Mouse (Mus musculus) heart, postnatal 4 days (tissue): ENCODE measurements around the gene Gse1. TPM values are rescaled to one million over a fixed set of nuclear protein-coding genes. Genes with fewer than 3 reads are reported as not detected.

Experiments
- DNase-seq: peaks from one replicate; pipeline ENCODE4 v3.0.0; 2021
- microRNA-seq, 2 experiments: library from miRNA; unstranded; fragments of <30 nt; microRNA quantifications; one replicate each; pipeline ENCODE4 v1.2.0; 2021 to 2022
- total RNA-seq, 2 experiments: library from RNA; stranded (reverse); gene quantifications; 2 replicates each; pipeline ENCODE4 v1.2.3; 2021

The Gse1 gene
- total RNA-seq, 2 experiments from 2014 or later = 33.5 to 37.4 TPM

DNA sequence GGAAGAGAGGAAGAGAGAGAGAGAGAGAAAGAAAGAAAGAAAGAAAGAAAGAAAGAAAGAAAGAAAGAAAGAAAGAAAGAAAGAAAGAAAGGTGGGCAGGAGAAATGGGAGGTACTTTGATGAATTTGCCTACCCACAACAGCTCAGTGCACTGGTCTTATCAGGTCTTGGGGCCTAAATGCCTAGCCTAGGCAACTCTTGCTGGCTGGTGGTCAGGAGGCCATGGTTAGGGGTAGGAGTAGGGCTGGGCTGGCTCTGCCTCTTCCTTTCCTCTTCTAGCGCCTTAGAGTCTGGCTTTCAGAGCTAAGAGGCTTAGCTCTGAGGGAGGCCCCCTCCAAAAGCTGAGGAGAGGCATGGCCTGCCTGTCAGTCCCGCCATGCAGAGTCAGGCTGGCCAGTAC lies 395.4 kb downstream of the Gse1 start:
- DNase-seq = no peak

DNA sequence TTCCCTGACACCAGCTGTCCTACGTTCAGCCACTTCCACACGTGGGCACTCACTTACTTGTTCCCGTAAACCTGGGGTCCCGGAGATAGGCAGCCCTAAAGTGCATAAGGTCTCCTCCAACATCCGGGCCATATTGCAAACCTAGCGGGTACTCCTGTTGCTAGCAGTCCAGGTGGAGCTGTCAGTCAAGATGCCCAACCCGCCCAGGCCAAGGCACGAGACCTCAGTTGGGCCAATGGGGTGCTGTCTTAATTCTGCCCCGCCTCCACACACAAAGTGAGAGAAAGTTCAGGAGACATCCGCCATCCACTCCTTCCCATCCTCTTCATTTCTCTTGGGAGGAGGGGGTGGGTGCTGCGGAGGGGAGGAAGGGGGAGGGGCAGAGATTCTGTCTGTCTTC lies 398.2 kb downstream of the Gse1 start:
- no peak for DNase-seq

DNA sequence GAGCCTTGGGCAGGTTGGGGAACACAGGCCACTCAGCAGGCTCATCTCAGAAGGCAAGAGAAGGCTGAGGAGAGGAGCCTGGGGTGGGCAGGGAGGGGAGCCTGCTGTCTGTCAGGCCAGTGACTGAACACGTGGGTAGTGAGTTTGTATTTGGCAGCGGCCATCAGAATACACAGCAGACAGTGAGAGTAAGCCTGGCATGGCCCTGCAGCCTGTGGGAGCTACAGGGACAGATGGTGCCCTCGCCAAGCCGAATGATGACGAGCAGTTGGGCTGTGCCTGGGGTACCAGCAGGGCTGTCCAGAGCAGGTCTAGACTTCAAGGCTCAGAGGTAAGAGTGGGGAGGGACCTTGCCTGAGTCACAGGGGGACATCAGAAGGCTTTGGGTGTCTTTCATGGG lies 399.0 kb downstream of the Gse1 start:
- DNase-seq = no peak

GRCm38 (mm10) chr8:120630031-120630430 lies 401.8 kb downstream of the Gse1 start:
- no peak for DNase-seq

DNA sequence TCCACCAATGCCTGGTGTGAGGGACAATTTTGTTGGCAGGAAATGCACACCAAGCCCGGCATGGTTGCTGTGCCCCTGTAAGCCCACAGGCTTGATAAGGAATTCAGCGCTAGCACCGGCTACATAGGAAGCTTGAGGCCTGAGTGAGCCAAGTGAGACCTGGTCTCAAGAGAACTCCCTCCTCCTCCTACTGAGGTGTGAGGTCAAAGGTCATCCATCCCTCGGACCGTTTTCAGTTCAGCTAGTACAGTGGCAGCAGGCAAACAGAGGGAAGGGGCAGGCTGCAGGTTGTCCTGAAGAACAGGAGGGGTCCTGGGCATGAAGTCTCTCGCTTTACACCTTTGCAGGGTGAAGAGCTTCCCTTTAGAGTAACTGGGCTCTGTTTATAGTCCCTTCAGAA lies 402.6 kb downstream of the Gse1 start:
- DNase-seq = no peak

Small RNAs within 50 kb of the gene (microRNA-seq; reads per million reads assigned to microRNA genes)
- gene Gm22715 (0 reads per million in 2 experiments), gene Mir7687 (0.69 to 2.7 reads per million in 2 experiments)

Other genes with a start within 250 kb of the Gse1 start
- gene Crispld2, start 236.0 kb upstream of the Gse1 start, total RNA-seq = 1 to 10 TPM; 3.6 to 4.6 TPM
- 10 to 100 TPM; 39.5 to 40.8 TPM for gene Zdhhc7, start 127.0 kb upstream of the Gse1 start, total RNA-seq
- 10 to 100 TPM; 19.3 to 23.8 TPM for gene 6430548M08Rik, start 114.3 kb upstream of the Gse1 start, total RNA-seq
- gene Fam92b, start 51.0 kb upstream of the Gse1 start, total RNA-seq = not detected